Mouse (Mus musculus) olfactory bulb, adult 2 months (tissue): ENCODE measurements around the gene Mapkap1. TPM values are rescaled to one million over a fixed set of nuclear protein-coding genes. Genes with fewer than 3 reads are reported as not detected.

Experiments used
- H3K27ac ChIP-seq: fragments of 200-500 bp; 2 replicates; pipeline ENCODE4 v1.5.1; 2012; ENCODE audit warnings: low read depth, low read length; ENCODE audit not compliant: insufficient read depth
- H3K4me1 ChIP-seq: fragments of 200-500 bp; 2 replicates; pipeline ENCODE4 v1.6.1; 2012; ENCODE audit warnings: low read length; ENCODE audit not compliant: control insufficient read depth, insufficient read depth
- H3K4me3 ChIP-seq: fragments of 200-500 bp; 2 replicates; pipeline ENCODE4 v1.5.1; 2012; ENCODE audit warnings: mild to moderate bottlenecking, low read depth, low read length, moderate library complexity; ENCODE audit not compliant: insufficient read depth
- CTCF ChIP-seq: fragments of 200-500 bp; IDR thresholded peaks from 2 replicates; pipeline ENCODE4 v1.5.1; 2012; ENCODE audit warnings: low read depth, mild to moderate bottlenecking, low read length, moderate library complexity; ENCODE audit not compliant: insufficient read depth
- POLR2A ChIP-seq: fragments of 200-500 bp; IDR thresholded peaks from 2 replicates; pipeline ENCODE4 v1.6.1; 2012; ENCODE audit warnings: mild to moderate bottlenecking, low read depth, low read length, moderate library complexity; ENCODE audit not compliant: insufficient read depth
- WGBS: fragments of 180-500 bp; shearing (Covaris S2); methylation state at CpG from one replicate; pipeline ENCODE4 v1.1.7; 2018; 5-methylcytosine and 5-hydroxymethylcytosine counted together
- polyA plus RNA-seq: library from polyadenylated mRNA; stranded (reverse); fragments of >200 nt; gene quantifications from 2 replicates; pipeline ENCODE4 v1.2.4, GENCODE M21; 2012; ENCODE audit warnings: low replicate concordance; ENCODE audit not compliant: missing spikeins, insufficient read depth, insufficient read length

The Mapkap1 gene
- polyA plus RNA-seq, 1 experiment, result not detected

DNA sequence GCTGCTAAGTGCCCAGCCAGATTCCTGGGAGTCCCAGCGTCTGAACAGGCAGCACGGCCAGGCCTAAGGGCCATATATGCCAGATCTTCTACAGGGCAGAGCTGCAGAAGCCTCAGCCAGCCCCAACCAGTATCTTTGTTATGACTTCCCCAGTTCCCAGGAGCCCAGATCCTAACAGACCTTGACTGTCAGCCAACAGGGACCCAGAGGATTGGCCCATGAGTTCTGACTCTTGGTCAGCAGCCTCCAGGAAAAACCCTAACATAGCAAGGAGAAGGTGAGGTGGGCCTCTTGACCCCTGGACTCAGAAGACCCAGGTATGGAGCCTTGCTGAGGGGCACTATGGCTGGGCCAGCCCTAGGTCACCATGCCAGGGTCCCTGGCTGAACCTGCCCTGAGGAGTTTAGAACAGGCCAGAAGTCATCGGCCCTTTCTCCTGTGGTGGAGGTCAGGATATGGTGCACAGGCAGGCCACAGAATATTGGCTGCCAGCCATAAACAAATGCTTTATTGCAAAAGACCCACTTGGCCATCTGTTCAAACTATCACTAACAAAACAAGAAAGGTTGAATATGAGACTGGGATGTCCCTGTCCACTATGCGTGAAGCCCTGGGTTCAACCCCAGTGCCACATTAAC is 222.5 kb downstream of the Mapkap1 start:
- WGBS, result 85% methylated on average over 4 of the region's 4 CpGs

DNA sequence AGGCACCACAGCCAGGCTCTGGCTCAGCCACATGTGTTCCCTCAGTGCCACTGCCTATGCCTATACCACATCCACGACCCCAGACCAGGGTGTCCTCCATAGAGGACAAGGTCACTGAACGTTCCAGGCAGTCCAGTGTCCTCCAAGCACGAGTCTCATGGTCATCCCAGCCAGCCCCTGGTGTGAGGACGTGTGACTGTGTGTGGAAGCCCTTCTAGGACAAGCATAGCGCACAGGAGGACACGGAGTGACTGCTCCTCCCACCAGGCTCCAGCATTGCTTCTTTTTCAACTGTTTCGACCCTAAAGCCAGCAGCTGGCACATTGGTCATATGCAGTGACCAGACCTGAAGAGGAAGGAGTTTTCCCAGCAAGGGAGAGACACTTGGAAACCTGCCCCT is 223.2 kb downstream of the Mapkap1 start:
- Histone ChIP-seq H3K4me3 (no peak overlapping the region), H3K4me1 (peaks cover 10% of the 10 kb centered on the region), H3K27ac (no peak overlapping the region)
- TF ChIP-seq CTCF, result no peak
- TF ChIP-seq POLR2A, result no peak
- WGBS, result 81% methylated on average over 7 of the region's 7 CpGs

More for the DNA sequence above, 222.5 kb downstream of the Mapkap1 start:
- TF ChIP-seq CTCF (no peak), POLR2A (no peak)
- H3K27ac ChIP-seq, result no peak overlapping the region
- H3K4me3 ChIP-seq, result no peak overlapping the region
- H3K4me1 ChIP-seq, result peaks cover 10% of the 10 kb centered on the region

DNA sequence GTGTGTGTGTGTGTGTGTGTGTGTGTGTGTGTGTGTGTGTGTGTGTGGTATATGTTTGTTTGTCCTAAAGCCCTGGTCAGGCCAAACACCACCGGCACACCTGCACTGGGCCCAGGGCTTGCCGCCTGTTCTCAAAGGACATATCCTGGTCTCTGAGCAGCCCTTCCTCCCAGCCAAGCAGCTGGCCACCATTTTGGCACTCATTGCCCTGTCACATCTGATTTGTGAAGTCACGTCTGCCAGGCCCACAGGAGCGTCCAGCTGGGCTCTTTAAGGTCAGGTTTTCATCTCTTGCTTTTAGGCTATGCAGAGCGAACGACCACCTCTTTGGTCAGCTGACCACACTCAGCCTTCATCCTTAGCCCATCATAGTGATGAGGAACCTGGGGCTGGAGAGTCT is 223.9 kb downstream of the Mapkap1 start:
- H3K4me1 ChIP-seq, result peaks cover 10% of the 10 kb centered on the region
- TF ChIP-seq POLR2A (no peak), CTCF (no peak)
- no peak overlapping the region for H3K4me3 ChIP-seq
- H3K27ac ChIP-seq, result no peak overlapping the region
- 93% methylated on average over 6 of the region's 6 CpGs for whole genome bisulfite sequencing

DNA sequence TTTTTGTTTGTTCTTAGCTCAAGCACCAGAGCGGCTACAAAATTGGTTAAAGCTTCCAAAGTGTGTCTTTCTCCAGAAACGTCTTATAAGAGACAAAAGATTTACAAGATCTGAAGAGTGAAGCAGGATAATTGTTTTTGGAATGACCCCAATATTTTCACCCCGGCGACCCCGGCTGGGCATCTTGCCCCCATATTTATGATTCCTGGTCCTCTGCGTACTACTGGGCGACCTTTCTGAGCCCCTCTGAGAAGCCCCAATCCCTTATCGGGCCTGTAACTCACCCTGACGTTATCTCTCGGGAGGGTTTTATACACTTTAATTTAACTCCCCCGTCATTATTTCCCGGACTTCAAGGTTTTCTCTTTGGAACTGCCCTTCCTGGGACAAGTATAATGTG is 225.5 kb downstream of the Mapkap1 start:
- TF ChIP-seq POLR2A, result no peak
- TF ChIP-seq CTCF, result no peak
- Histone ChIP-seq H3K27ac (no peak overlapping the region), H3K4me3 (no peak overlapping the region), H3K4me1 (peaks cover 8% of the 10 kb centered on the region)
- WGBS, result 71% methylated on average over 12 of the region's 12 CpGs

DNA sequence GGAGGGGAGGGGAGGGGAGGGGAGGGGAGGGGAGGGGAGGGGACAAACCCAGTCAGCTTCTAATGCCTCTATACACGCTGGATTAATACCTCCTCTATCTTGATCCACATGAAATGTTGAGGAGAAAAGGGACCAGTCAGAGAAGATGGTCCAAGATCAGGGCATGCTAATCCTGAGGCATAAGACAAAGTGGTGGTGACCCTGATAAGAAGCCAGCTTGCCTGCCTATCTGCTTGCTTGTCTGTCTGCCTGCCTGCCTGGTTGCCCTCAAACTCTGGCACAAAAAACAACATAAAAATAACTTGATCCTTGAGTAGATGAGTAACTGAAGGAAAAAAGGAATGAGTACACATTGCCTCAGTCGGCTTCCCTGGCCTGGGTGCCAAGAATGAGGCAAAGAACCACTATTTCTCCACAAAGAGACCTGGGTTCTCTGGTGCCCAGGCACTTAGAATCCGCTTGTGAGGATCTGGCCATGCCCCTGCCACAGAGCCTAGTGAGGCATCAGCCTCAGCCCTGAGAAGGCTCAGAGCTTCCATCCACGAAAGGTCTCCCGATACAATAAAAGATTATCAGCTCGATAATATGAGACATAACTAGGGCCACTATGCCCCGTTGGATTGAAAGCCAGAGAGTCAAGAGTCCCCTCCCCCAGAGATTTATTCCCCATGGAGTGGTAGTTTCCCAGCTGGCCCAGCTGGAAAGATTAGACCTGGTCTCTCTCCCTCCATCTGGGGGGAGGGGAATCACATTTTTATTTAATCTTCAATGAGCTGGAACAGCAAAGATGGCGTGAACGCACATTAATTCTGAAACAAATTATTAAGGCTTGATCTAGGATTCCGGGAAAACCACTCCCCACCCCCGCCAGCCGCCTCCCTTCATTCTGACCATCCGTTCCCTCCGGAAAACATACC is 228.9 kb downstream of the Mapkap1 start:
- 0 out of 2 replicates have a peak, but pooled peaks cover 3% of the 10 kb centered on the region for H3K4me1 ChIP-seq
- WGBS, result 90% methylated on average over 14 of the region's 14 CpGs
- H3K27ac ChIP-seq, result no peak overlapping the region
- TF ChIP-seq CTCF (no peak), POLR2A (no peak)
- H3K4me3 ChIP-seq, result no peak overlapping the region

DNA sequence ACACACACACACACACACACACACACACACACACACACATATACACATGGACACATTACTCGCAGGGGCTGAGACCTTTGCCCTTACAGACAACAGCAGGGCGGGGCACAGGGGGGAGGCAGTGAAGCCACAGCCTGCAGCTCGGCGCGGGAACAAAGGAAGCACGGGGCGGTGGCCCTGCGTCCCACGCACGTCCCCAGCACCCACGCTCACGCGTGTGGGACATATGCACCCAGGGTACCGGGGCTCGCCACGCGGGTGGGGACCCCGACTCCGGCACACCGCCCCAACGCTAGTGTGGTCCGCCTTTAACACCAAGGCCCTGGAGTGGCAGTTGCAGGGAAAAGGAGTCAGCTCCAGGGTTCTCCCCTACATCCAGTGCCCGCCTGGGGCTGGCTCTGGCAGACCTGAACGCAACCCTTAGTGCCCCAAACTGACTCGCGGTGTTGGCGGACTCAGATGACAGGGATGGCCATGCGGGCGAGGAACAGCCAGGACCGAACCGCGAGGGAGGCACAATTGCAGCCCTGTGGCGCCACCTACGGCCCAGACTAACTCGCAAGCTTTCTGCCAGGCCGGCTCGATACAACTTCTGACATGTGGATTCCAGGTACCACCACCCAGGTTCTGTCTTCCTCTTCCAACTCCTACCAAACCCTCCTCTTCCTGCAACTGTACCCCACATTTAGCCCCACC is 232.5 kb downstream of the Mapkap1 start:
- H3K27ac ChIP-seq, result no peak overlapping the region
- TF ChIP-seq POLR2A (no peak), CTCF (peak; percentile 69)
- 0 out of 2 replicates have a peak, but pooled peaks cover 3% of the 10 kb centered on the region for H3K4me1 ChIP-seq
- 12% methylated on average over 37 of the region's 37 CpGs for WGBS
- peak overlapping the region; percentile 31 for H3K4me3 ChIP-seq

DNA sequence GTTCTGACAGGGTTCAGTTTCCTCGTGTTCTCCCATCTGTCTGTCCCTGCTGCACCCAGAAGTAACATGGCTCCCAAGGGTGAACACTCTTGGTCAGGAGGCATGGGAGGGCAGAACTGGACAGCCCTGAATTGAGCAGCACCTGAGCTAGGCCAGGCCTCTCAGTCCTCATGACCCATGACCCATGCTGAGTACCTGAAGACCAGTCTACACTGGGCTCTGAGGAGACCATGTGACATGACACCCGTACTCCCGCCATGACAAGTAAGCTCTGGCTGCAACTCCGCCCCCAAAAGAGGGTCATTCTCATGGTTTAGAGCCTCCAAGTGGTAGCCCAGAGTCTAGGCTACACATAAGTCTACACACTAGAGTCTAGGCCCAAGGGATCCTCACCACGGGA is 233.2 kb downstream of the Mapkap1 start:
- Histone ChIP-seq H3K27ac (no peak overlapping the region), H3K4me1 (0 out of 2 replicates have a peak, but pooled peaks cover 3% of the 10 kb centered on the region), H3K4me3 (no peak overlapping the region)
- TF ChIP-seq CTCF (no peak), POLR2A (no peak)
- 55% methylated on average over 5 of the region's 5 CpGs for WGBS

DNA sequence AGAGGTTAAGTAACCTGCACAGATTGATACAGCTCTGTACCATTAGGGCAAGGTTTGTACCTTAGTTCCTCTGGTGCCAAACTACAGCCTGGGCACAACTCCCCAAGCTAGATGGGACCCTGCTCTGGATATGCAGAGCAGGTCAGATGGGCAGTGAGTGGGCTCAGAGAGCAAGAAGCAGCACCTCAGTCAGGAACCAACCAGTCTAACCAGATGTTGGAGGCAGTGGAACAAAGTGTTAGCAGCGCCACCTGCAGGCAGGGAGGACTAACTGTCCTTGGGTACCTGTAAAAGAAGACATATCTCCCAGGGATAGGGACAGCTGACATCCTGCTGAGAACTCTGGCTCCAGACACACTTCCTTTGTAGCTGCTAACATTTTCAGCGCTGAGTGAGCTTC is 235.8 kb downstream of the Mapkap1 start:
- TF ChIP-seq CTCF, result no peak
- no peak for TF ChIP-seq POLR2A
- H3K27ac ChIP-seq, result no peak overlapping the region
- 52% methylated on average over 2 of the region's 2 CpGs for WGBS
- H3K4me3 ChIP-seq, result no peak overlapping the region
- H3K4me1 ChIP-seq, result peaks cover 14% of the 10 kb centered on the region; the same call in 1 of the 2 replicates
